Mouse (Mus musculus): ENCODE measurements around the gene Nrros. TPM values are rescaled to one million over a fixed set of nuclear protein-coding genes. Genes with fewer than 3 reads are reported as not detected.

Nrros gene
- total RNA-seq (2021) (1 to 10 TPM; 4.1 to 6.3 TPM), polyA plus RNA-seq (2012; rRNA removed) (13.4 and 14.1 TPM in 2 replicates)
- long read RNA-seq, transcript Nrros-201 (3 exons, 2,548 nt), result major isoform, 7 of 11 reads
- long read RNA-seq, partial matches to known transcripts, result 0 of 11 reads
- long read RNA-seq, other reads (novel, unspliced or antisense), result 1 of 11 reads

GRCm38 (mm10) chr16:32165281-32165821, at the start of gene Nrros:
Gene Nrros (minus strand): TSS chr16:32165594.
- DNase-seq, result peak; percentile 59

GRCm38 (mm10) chr16:32214804-32215576, 49.6 kb upstream of the Nrros start:
- DNase-seq, result no peak

GRCm38 (mm10) chr16:32214156-32214555, 48.8 kb upstream of the Nrros start:
- no peak for DNase-seq

- peak; percentile 30 for DNase-seq
Observed at GRCm38 (mm10) chr16:32204902-32205301, 39.5 kb upstream of the Nrros start.

GRCm38 (mm10) chr16:32202681-32203080, 37.3 kb upstream of the Nrros start:
- DNase-seq, result peak; percentile 74

GRCm38 (mm10) chr16:32201004-32201325, 35.6 kb upstream of the Nrros start:
- no peak for DNase-seq

- peak; percentile 27 for DNase-seq
Observed at GRCm38 (mm10) chr16:32200256-32201003, 35.0 kb upstream of the Nrros start.

- peak; percentile 28 for DNase-seq
Observed at GRCm38 (mm10) chr16:32190011-32190441, 24.6 kb upstream of the Nrros start.

- peak; percentile 40 for DNase-seq
Observed at GRCm38 (mm10) chr16:32189109-32189508, 23.7 kb upstream of the Nrros start.

- no peak for DNase-seq
Observed at GRCm38 (mm10) chr16:32186056-32186455, 20.7 kb upstream of the Nrros start.

GRCm38 (mm10) chr16:32179333-32179901, 14.0 kb upstream of the Nrros start, which contains the start of gene Bex6:
Gene Bex6 (plus strand): TSS chr16:32179823.
- no peak for DNase-seq

- no peak for DNase-seq
Observed at GRCm38 (mm10) chr16:32176896-32177686, 11.7 kb upstream of the Nrros start.

GRCm38 (mm10) chr16:32175029-32175428, 9.6 kb upstream of the Nrros start:
- no peak for DNase-seq

- no peak for DNase-seq
Observed at GRCm38 (mm10) chr16:32174340-32175005, 9.1 kb upstream of the Nrros start.

- no peak for DNase-seq
Observed at GRCm38 (mm10) chr16:32173401-32173800, 8.0 kb upstream of the Nrros start.

GRCm38 (mm10) chr16:32171031-32171731, 5.8 kb upstream of the Nrros start:
- no peak for DNase-seq

GRCm38 (mm10) chr16:32167819-32168545, 2.6 kb upstream of the Nrros start:
- DNase-seq, result no peak

GRCm38 (mm10) chr16:32164396-32165027, 882 bp downstream of the Nrros start:
- peak; percentile 18 for DNase-seq

- no peak for DNase-seq
Observed at GRCm38 (mm10) chr16:32163891-32164290, 1.5 kb downstream of the Nrros start.

All from adrenal gland, adult 2 months (tissue).